ENCODE assay signal across 27 mouse cellular contexts in genomic region chr10:7180296-7180695, GRCm38 (mm10). TPM values are rescaled to one million over a fixed set of nuclear protein-coding genes. Genes with fewer than 3 reads are reported as not detected.
DNase-seq lines count a peak whose midpoint lies in the region; ATAC-seq lines count a peak whose summit lies in the region.
"Had no signal": no experiment of that assay in that cellular context is flagged by ENCODE, and none has a peak within 500 bp of the region (broad histone marks: within the 10 kb centered on the region; RNA-seq: fewer than 3 reads in every experiment).

No protein-coding gene starts in this region.

- peak; percentile 48 for DNase-seq in kidney, adult 11 months
- DNase-seq in midbrain, embryonic 11.5 days (ENCODE audit: low spot score, missing footprints) = peak; percentile 59
- peak; percentile 81 for DNase-seq in kidney, adult 9 months
- DNase-seq in kidney, postnatal 36 days = peak; percentile 54 to 71
- DNase-seq in spleen, postnatal 36 days (ENCODE audit: low spot score in 2 of 2) = no peak
- DNase-seq in spleen, postnatal 14 days (ENCODE audit: low spot score in 2 of 2) = no peak
- DNase-seq: adrenal gland, postnatal 10 days; cerebellum, adult 9-11 months; embryo, embryonic 11 days; forebrain, postnatal 0 days; heart, postnatal 10 days; lung, embryonic 14.5 days; lung, postnatal 14 days; thymus, postnatal 14 days had no signal

- H3K27ac ChIP-seq in kidney, embryonic 14.5 days (ENCODE audit: low read depth, low read length) = no peak overlapping the region
- H3K27ac ChIP-seq in midbrain, embryonic 11.5 days (ENCODE audit: low read depth, low read length) = no peak overlapping the region
- H3K27ac ChIP-seq in midbrain, embryonic 16.5 days (ENCODE audit: low read length) = no peak overlapping the region
- H3K27ac ChIP-seq: embryonic facial prominence, embryonic 13.5 days; forebrain, embryonic 12.5 days; heart, embryonic 13.5 days; hindbrain, embryonic 14.5 days; left cerebral cortex, adult 2 months; limb, embryonic 15.5 days; liver, embryonic 14.5 days; midbrain, embryonic 15.5 days had no signal

- no peaks in the 10 kb centered on the region for H3K36me3 ChIP-seq in kidney, embryonic 14.5 days (ENCODE audit: control insufficient read depth, insufficient read depth, low read length)
- no peaks in the 10 kb centered on the region for H3K36me3 ChIP-seq in midbrain, embryonic 11.5 days (ENCODE audit: control insufficient read depth, insufficient read depth, low read length)
- no peaks in the 10 kb centered on the region for H3K36me3 ChIP-seq in midbrain, embryonic 16.5 days (ENCODE audit: control insufficient read depth, insufficient read depth, low read length)
- H3K36me3 ChIP-seq: embryonic facial prominence, embryonic 13.5 days; forebrain, embryonic 12.5 days; heart, embryonic 13.5 days; limb, embryonic 15.5 days; midbrain, embryonic 15.5 days had no signal

- peaks cover 55% of the 10 kb centered on the region for H3K4me1 ChIP-seq in kidney, embryonic 14.5 days (ENCODE audit: control insufficient read depth, insufficient read depth, low read length)
- H3K4me1 ChIP-seq in midbrain, embryonic 11.5 days (ENCODE audit: control insufficient read depth, insufficient read depth, low read length) = peaks cover 3% of the 10 kb centered on the region; the same call in 1 of the 2 replicates
- H3K4me1 ChIP-seq in midbrain, embryonic 16.5 days (ENCODE audit: control insufficient read depth, insufficient read depth, low read length) = no peaks in the 10 kb centered on the region; the same call in 1 of the 2 replicates
- H3K4me1 ChIP-seq: midbrain, embryonic 15.5 days had no signal

- 61% methylated on average over 5 of the region's 5 CpGs for WGBS in kidney, embryonic 14.5 days
- 89% methylated on average over 5 of the region's 5 CpGs for WGBS in midbrain, embryonic 11.5 days
- WGBS in midbrain, embryonic 16.5 days = 89% methylated on average over 5 of the region's 5 CpGs

- H3K9me3 ChIP-seq in kidney, embryonic 14.5 days (ENCODE audit: control insufficient read depth, low read length) = no peaks in the 10 kb centered on the region
- no peaks in the 10 kb centered on the region for H3K9me3 ChIP-seq in midbrain, embryonic 11.5 days (ENCODE audit: control insufficient read depth, low read length)
- no peaks in the 10 kb centered on the region for H3K9me3 ChIP-seq in midbrain, embryonic 16.5 days (replicated peaks; ENCODE audit: control insufficient read depth, low read length, poor library complexity, severe bottlenecking)
- H3K9me3 ChIP-seq: embryonic facial prominence, embryonic 13.5 days; forebrain, embryonic 12.5 days; heart, embryonic 13.5 days; limb, embryonic 15.5 days; midbrain, embryonic 15.5 days had no signal

- H3K4me2 ChIP-seq in kidney, embryonic 14.5 days (replicated peaks; ENCODE audit: low read depth, low read length) = no peak overlapping the region
- H3K4me2 ChIP-seq in midbrain, embryonic 11.5 days = no peak overlapping the region
- H3K4me2 ChIP-seq in midbrain, embryonic 16.5 days (ENCODE audit: low read length) = no peak overlapping the region
- H3K4me2 ChIP-seq: embryonic facial prominence, embryonic 13.5 days; forebrain, embryonic 12.5 days; heart, embryonic 13.5 days; hindbrain, embryonic 14.5 days; limb, embryonic 15.5 days; lung, embryonic 14.5 days; midbrain, embryonic 15.5 days had no signal

- ATAC-seq in kidney, embryonic 14.5 days (ENCODE audit: low FRiP score, low TSS enrichment) = no peak
- ATAC-seq in midbrain, embryonic 11.5 days (ENCODE audit: low FRiP score) = no peak
- ATAC-seq in midbrain, embryonic 16.5 days = no peak
- ATAC-seq: forebrain, postnatal 0 days; intestine, postnatal 0 days; midbrain, embryonic 15.5 days; Patski had no signal

- no peak overlapping the region for H3K9ac ChIP-seq in kidney, embryonic 14.5 days (ENCODE audit: low read depth, low read length)
- no peak overlapping the region for H3K9ac ChIP-seq in midbrain, embryonic 11.5 days (ENCODE audit: low read length)
- no peak overlapping the region for H3K9ac ChIP-seq in midbrain, embryonic 16.5 days (ENCODE audit: low read depth, low read length)
- H3K9ac ChIP-seq: embryonic facial prominence, embryonic 13.5 days; forebrain, embryonic 12.5 days; forebrain, postnatal 0 days; heart, embryonic 13.5 days; hindbrain, embryonic 14.5 days; limb, embryonic 15.5 days; liver, embryonic 14.5 days; lung, embryonic 14.5 days; midbrain, embryonic 15.5 days had no signal

- no peak overlapping the region for H3K4me3 ChIP-seq in kidney, embryonic 14.5 days (ENCODE audit: low read length)
- no peak overlapping the region for H3K4me3 ChIP-seq in midbrain, embryonic 11.5 days (ENCODE audit: low read depth, low read length)
- H3K4me3 ChIP-seq in midbrain, embryonic 16.5 days (ENCODE audit: low read depth, low read length) = no peak overlapping the region
- H3K4me3 ChIP-seq: embryonic facial prominence, embryonic 13.5 days; erythroblast, embryonic 14.5 days; forebrain, embryonic 12.5 days; heart, embryonic 13.5 days; left cerebral cortex, adult 2 months; limb, embryonic 15.5 days; midbrain, embryonic 15.5 days had no signal

- H3K27me3 ChIP-seq in kidney, embryonic 14.5 days (ENCODE audit: control insufficient read depth, insufficient read depth, low read length) = no peaks in the 10 kb centered on the region
- no peaks in the 10 kb centered on the region for H3K27me3 ChIP-seq in midbrain, embryonic 11.5 days (ENCODE audit: control insufficient read depth, insufficient read depth, low read length)
- H3K27me3 ChIP-seq in midbrain, embryonic 16.5 days (ENCODE audit: control insufficient read depth, insufficient read depth, low read depth, low read length) = no peaks in the 10 kb centered on the region
- H3K27me3 ChIP-seq: embryonic facial prominence, embryonic 13.5 days; forebrain, embryonic 12.5 days; heart, embryonic 13.5 days; limb, embryonic 15.5 days; midbrain, embryonic 15.5 days; Patski had no signal

RNA-seq across cellular contexts. Expression of gene Cnksr3, which starts 31.7 kb away (rescaled TPM):
- 8.3 and 15.2 TPM in 2 replicates for polyA plus RNA-seq in kidney, embryonic 14.5 days (2014; fragmentation: Nextera tagmentation; extraction: Ambion mirVana)
- polyA plus RNA-seq in midbrain, embryonic 11.5 days (2014; fragmentation: Nextera tagmentation; extraction: Ambion mirVana) = 6.7 and 7.4 TPM in 2 replicates
- 1.4 and 2.1 TPM in 2 replicates for polyA plus RNA-seq in midbrain, embryonic 16.5 days (2015; fragmentation: Nextera tagmentation; extraction: Ambion mirVana)

Comparison
In these comparisons a context has a peak if more than half of its experiments do, and no peak if none do; other contexts are left out.
1. DNase-seq: peak in kidney, adult 11 months (single experiment), midbrain, embryonic 11.5 days (single experiment), kidney, adult 9 months (single experiment) and kidney, postnatal 36 days (2 of 2); none in spleen, postnatal 36 days (0 of 2) and spleen, postnatal 14 days (0 of 2).